Mouse (Mus musculus) heart, postnatal 36 days (tissue): ENCODE data around the gene Neurl3. TPM values are rescaled to one million over a fixed set of nuclear protein-coding genes. Genes with fewer than 3 reads are reported as not detected.

Source experiments
- DNase-seq, 2 experiments: peaks; one replicate each; pipeline ENCODE4 v3.0.0; 2021 to 2022
- intact Hi-C: fragments of 180-260 bp; cut with DNase I; formaldehyde crosslinking; loops from one replicate; pipeline ENCODE4 v1.15.1; 2025
- total RNA-seq, 2 experiments: library from RNA; stranded (reverse); gene quantifications; 2 replicates each; pipeline ENCODE4 v1.2.3; 2021

Gene Neurl3
- total RNA-seq, 2 experiments from 2014 or later, result 3.6 to 3.9 TPM

DNA sequence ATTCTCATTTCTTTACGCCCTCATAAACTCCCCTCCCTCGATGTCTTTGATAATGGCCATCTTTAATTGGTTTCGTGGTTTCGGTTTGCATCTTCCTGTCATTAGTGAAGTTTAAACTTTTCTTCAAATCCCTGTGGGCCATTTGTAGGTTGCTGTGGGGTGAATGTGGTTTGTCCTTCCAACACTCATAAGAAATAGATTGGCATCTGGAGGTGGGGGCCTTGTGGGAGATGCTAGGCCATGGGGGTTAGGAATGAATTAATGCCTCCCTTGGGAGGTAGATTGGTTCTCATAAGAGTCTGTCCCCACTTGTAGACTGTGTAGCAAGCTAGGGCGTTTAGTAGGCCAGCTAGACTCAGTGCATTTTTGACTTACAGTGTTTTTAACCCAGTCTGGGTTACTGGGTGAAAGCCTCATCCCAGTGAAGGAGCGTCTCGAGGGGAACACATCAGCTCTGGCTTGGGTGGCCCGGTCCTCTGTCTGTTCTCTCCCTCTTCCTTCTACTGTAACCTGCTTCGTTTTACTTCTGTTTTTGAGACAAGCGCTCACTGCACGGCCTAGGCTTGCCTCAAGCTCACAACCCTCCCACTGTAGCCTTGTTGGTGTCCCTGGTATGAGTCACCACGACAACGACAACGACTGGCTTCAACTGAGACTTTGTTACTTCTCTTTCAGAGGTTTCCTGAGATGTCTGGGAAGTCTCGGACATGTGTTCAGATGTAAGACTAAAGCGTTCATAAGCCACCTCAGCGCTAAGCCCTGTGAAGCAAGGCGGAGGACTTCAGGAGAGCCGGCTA is 12.6 kb downstream of the Neurl3 start:
- intact Hi-C loops, result no loop called here
- DNase-seq, result no peak

DNA sequence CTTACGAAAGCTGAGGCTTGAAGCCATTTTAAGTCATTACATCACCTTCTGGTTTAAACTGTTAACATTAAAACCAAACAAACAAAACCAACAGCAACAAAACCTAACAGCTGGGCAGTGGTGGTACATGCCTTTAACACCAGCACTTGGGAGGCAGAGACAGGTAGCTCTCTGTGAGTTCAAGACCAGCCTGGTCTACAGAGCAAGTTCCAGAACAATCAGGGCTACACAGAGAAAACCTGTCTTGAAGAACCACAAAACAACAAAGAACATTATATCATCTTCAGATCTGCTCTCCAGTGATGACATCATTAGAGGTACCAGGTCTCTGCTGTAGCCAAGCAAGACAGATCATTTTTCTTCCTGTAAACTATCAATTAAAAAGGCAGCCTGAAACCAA is 14.1 kb downstream of the Neurl3 start:
- DNase-seq, result no peak
- intact Hi-C loops, result no loop called here

- DNase-seq, result no peak
- intact Hi-C loops, result no loop called here
Observed at GRCm38 (mm10) chr1:36259281-36259680, 15.2 kb downstream of the Neurl3 start.

- no peak for DNase-seq
- intact Hi-C loops, result no loop called here
Observed at GRCm38 (mm10) chr1:36258631-36259030, 15.8 kb downstream of the Neurl3 start.

DNA sequence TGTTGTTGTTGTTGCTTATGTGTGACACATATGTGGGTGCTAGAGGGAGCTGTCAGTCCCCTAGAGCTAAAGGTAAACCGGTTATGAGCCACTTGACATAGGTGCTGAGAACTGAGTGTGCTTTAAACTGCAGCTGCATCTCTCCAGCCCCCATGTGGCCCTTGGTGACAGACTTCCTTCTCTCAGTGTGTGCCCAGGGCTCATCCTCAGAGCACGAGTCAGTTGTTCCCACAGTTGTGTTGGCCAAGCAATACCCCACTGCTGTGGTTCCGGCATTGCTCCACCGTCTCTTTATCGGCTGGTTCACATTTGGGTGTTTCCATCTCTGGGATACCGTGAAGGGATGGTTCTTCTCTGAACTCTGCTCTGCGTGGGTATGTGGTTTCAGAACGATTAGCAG is 17.2 kb downstream of the Neurl3 start:
- intact Hi-C loops, result no loop called here

GRCm38 (mm10) chr1:36255871-36256640 is 18.4 kb downstream of the Neurl3 start:
- no peak for DNase-seq
- intact Hi-C loops, result loop anchor here (1.0 kb wide), 1 partner anchor 21 kb away; no protein-coding TSS in a partner anchor

More for the DNA sequence above, 17.2 kb downstream of the Neurl3 start:
- no peak for DNase-seq

DNA sequence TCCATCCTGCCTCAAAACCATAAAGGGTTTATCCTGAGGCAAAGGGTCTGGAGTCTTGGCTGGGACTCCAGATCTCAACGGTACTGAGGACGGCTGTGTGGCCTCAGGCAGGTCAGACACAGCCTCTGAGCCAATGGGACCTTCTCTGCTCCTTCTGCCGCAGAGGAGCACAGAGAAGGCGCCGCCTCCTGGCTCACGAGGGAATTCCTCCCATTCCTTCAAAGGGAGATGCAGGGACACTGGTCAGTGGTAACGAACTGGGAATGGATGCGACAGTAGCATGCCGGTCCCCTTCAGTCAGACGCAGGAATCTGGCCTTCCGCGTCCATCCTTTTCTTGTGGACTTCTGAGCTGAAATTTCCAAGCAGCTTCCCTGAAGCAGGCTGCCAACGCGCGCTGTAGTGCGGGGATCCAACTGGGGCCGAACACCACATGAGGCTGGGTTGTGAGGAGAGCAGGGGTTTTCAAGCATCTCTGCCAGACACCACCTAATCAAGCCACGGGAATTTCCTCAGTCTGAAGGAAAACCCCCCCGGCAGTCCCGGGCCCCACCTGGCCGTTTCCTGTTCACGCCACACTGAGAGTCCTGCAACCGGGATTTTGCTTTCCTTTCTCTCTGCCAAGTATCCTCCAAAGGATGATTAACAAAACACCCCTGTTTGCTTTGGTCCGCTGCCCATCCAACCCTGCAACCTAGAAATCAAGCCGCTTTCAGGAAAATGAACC is 19.7 kb downstream of the Neurl3 start:
- intact Hi-C loops, result loop anchor here (5.0 kb wide), 1 partner anchor 107 kb away; no protein-coding TSS in a partner anchor

GRCm38 (mm10) chr1:36252791-36253190 is 21.7 kb downstream of the Neurl3 start:
- peak; percentile 72 to 73 for DNase-seq
- intact Hi-C loops, result loop anchor here (5.0 kb wide), 1 partner anchor 105 kb away; no protein-coding TSS in a partner anchor

More for the DNA sequence above, 19.7 kb downstream of the Neurl3 start:
- peak; percentile 37 to 51 for DNase-seq

GRCm38 (mm10) chr1:36251426-36251825 is 23.1 kb downstream of the Neurl3 start:
- intact Hi-C loops, result loop anchor here (5.0 kb wide), 1 partner anchor 104 kb away; no protein-coding TSS in a partner anchor
- DNase-seq, result no peak

- intact Hi-C loops, result loop anchor here (10.0 kb wide), 2 partner anchors 182 to 1748 kb away; partner anchors contain the start of genes Eif5b, Hs6st1 and Txndc9
- no peak for DNase-seq
Observed at GRCm38 (mm10) chr1:36246688-36247087, 27.8 kb downstream of the Neurl3 start.

- intact Hi-C loops, result loop anchor here (10.0 kb wide), 2 partner anchors 180 to 1750 kb away; partner anchors contain the start of genes Eif5b, Hs6st1 and Txndc9
- no peak for DNase-seq
Observed at GRCm38 (mm10) chr1:36244828-36245215, 29.7 kb downstream of the Neurl3 start.

GRCm38 (mm10) chr1:36244058-36244827 is 30.2 kb downstream of the Neurl3 start, which contains the start of gene Uggt1:
TSS of gene Uggt1 (minus strand) at chr1:36244720.
- peak; percentile 90 to 92 for DNase-seq
- intact Hi-C loops, result loop anchor here (10.0 kb wide), 2 partner anchors 179 to 1751 kb away; partner anchors contain the start of genes Eif5b, Hs6st1 and Txndc9

DNA sequence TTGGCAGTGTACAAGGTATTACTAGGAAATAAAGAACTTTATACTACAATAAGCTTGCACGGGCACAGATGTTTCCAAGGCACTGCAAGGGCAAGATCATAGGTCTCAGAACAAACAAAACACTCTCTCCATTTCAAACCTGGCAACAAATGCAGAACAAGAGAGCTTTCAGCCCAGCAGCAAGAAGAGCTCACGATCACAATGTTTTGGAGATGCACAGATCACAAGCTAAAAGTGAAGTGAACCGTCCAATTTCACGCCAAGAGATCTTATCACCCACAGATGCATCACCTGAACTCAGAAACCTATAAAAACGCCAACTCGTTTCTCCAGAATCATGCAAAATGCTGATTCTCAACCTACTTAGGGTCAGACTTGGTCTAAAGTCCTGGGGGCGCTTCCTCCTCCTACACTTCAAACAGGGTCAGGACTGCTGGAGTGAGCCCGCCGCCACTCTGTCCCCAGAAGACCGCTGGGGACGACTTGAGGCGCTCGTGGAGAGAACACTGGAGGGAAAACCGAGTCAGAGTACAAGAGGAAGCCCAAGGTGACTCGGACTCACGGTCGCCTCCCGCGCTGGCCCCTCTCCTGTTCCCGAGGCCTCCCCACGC is 30.9 kb downstream of the Neurl3 start:
- no peak for DNase-seq
- intact Hi-C loops, result loop anchor here (10.0 kb wide), 2 partner anchors 179 to 1751 kb away; partner anchors contain the start of genes Eif5b, Hs6st1 and Txndc9

DNA sequence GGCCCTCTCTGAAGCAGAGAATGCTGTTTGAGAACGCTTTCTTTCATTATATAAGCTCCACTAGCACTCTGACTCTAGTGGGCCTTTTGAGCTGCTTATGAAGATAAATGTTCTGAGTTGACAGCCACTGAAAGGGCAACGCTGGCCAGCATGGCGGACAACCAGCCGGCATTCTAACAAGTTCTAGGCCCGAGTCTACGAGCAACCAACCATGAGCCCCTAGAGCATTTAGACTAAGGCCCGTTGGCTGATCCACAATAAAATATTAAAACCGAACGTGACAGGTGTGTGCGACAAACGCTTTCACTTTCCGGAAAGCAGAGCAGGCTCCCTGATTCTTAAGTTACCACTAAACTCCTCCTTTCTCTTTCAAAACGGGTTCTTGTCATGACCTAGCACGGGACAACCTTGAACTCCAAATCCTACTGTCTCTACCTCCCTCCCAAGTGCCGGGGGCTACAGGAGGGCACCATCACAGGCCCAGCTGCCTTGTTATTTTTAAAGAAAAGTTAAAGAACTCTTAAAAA is 32.5 kb downstream of the Neurl3 start:
- intact Hi-C loops, result loop anchor here (10.0 kb wide), 2 partner anchors 177 to 1753 kb away; partner anchors contain the start of genes Eif5b, Hs6st1 and Txndc9
- no peak for DNase-seq

- no peak for DNase-seq
- intact Hi-C loops, result loop anchor here (10.0 kb wide), 2 partner anchors 175 to 1755 kb away; partner anchors contain the start of genes Eif5b, Hs6st1 and Txndc9
Observed at GRCm38 (mm10) chr1:36240176-36240575, 34.3 kb downstream of the Neurl3 start.

DNA sequence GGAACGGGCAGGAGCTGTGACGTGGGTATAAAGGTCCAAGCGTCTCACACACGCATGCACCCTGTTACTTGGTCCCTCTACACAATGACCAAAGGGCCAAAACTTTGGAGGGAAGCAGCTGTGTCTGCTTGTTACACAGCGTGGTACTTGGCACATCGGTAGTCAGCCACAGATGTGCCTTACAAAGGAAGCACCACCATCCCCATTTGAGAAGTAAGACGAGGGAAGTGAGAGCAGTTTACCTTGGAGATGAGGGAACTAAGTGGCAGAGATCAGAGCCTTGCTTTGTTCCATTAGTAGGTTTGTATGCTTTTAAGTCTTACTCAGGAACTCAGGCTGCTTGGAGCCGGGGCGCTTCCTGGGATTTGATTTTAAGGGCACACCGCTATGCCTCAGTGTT is 35.1 kb downstream of the Neurl3 start:
- intact Hi-C loops, result no loop called here
- no peak for DNase-seq

- DNase-seq, result no peak
- intact Hi-C loops, result no loop called here
Observed at GRCm38 (mm10) chr1:36235855-36236254, 38.6 kb downstream of the Neurl3 start.

DNA sequence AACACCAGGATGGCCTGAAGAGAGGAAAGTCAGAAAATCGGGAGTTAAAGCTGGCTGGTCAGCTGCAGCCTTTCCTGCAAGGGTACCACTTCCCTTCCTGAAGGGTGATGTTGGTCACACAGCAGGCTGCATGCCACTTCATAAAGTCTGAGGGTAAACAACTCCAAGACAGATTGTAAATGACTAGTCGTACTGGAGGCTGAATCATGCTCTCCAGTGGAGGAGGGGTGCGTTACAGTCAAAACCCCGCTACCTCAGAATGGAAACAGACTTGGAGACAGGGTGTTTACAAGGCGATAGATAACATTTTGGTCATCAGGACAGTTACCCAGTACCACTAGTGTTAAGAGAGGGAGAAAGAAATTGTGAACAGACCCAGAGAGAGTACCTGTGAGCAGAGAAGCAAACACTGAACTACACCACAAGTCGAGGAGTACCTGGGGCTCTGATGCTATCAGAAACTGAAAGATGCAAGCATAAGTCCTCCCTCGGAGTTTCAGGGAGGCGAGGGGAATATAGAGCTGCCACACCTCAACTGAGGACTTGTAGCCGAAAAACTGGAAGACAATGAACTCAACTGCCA is 39.3 kb downstream of the Neurl3 start:
- DNase-seq, result no peak
- intact Hi-C loops, result no loop called here
